Mouse (Mus musculus) lung, postnatal 25 days (tissue): ENCODE data around the gene Pnmal1.

Experiments used
- DNase-seq: peaks from one replicate; pipeline ENCODE4 v3.0.0; 2022; ENCODE audit warnings: low spot score

The Pnmal1 gene

GRCm38 (mm10) chr7:16995345-16995744 is 35.9 kb downstream of the Pnmal1 start:
- DNase-seq = no peak

DNA sequence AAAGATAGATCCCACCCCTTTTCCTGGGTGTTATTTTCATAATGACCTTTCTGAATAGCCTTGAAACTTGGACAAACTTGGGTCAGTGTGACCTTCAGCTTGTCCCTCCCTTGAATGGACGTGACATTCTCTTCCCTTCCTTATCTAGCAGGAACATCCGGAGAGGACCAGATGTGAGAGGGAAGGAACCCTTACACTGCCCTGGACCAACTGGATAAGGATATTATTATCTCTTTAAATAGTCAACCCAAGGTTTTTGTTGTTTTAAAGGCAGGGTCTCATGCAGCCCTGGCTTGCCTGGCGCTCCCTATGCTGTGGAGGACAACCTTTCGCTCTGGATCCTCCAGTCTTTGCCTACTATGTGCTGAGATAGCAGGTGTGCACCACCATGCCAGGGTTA is 39.8 kb downstream of the Pnmal1 start:
- DNase-seq = no peak

DNA sequence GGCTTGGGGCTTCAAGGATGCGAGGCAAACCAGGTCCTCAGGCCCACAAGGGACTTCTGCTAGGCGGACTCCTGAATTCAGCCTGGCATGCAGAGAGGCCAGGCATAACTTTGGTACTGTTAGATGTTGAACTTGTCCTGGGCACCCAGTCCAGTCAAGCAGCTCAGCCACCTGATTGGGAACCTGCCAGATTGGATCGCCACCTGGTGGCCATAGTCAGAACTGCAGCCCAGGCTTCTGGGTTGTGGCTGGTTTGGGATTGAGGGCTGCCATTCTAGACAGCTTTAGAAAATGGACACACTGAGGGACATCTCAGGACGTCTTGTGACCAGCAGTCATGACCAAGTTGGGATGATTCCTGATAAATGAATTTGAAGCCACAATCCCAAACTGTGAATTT is 40.2 kb downstream of the Pnmal1 start:
- DNase-seq = peak; percentile 85

- peak; percentile 78 for DNase-seq
These were observed 43.1 kb downstream of the Pnmal1 start for GRCm38 (mm10) chr7:17002375-17003195.

GRCm38 (mm10) chr7:17003230-17003960 is 43.9 kb downstream of the Pnmal1 start:
- no peak for DNase-seq

DNA sequence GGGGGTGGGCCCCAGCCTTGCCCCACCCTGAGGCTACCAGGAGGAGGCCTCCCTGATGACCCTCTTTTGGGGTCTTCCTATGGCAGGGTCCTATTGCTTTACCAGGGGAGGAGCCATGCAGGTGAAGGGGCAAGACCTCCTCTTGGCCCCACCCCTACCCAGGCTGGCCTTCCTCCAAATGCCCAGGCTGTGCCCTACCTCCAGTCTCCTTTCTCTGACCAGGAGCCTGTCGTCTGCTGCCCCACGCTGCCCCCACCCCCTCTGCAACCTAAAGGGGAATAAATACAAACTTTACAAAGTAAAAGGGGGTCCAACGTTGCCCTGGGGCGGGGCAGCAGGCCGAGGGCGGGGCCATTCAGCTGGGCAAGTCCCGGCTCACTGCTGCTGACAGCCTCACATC is 45.2 kb downstream of the Pnmal1 start:
- no peak for DNase-seq

DNA sequence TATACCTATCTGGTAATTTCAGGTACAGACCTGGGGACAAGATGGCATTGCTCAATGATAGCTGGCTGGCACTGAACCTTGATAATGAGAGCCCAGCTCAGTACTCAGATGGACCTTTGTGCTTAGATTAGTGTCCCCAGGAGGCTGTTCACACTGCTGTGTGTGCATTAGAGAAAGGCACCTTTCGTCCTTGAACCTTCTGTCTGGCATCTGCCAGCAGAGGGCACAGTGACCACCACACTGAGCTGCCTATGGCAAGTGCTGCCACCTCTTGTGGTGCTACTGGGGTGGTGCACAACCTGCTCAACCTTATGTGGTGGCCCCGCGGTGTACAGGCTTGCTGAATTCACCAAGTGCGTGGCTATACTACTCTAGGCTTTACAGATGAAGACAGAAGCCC is 47.8 kb downstream of the Pnmal1 start:
- no peak for DNase-seq

DNA sequence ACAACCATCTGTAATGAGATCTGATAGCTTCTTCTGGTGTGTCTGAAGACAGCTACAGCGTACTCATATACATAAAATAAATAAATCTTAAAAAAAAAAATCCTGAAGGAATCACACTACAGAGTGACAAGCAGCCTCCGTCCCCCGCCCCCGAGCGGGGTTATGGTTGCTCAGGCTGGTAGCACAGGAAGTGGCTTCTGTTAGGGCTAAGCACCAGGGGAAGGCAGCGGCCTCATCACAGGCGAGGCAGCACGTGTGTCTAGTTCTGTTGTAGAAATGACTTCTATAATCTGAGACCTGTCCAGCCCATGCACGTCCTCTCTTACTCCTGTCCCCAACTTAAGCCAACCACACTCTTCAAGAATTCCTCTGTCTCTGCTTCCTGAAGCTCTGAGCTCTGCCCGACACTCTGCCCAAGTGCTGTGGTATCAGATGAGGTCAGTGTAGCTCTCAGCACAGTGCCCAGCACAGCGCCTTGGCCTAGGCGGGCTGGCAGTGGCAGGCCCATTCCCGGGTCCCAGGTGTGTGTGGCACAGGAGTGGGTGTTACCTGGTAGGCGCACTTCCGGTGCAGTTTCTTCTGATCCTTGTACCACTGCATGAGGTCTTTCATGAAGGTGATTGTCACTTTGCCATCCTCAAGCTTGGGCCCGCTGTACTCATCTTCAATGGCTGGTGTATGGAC is 50.0 kb downstream of the Pnmal1 start:
- DNase-seq = no peak

GRCm38 (mm10) chr7:17010010-17010347 is 50.5 kb downstream of the Pnmal1 start:
- no peak for DNase-seq

DNA sequence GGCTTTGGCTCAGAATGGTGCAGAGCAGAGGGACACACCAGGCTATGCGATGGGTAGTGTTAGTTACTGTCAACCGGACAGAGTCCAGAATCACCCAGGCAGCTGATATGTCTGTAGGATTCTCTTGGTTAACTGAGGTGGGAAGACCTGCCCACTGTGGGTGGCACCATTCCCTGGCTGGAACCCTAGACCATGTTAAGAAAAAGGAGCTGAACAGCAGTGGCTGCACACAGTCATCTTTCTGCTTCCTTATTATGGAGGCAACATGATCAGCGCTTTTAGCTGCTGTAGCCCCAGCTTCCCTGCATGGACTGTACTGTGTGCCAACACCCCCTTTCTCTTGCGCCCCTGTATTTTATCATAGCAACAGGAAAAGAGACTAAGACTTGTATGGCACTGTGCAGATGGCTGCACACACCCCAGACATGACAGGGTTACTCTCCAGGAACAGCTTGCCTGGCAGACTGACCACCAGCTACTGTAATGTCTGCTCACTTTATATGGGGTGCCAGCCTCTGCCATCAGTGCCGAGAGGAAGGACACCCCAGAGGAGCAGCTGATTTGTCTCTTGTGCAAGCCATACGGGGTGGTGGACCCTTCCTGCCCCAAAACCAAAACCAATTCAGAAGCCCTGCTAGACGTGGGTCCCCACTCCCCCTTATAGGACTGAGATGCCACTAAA is 52.6 kb downstream of the Pnmal1 start:
- no peak for DNase-seq
